Mouse (Mus musculus): Measurements from ENCODE around the gene Cntnap5a. TPM values are rescaled to one million over a fixed set of nuclear protein-coding genes. Genes with fewer than 3 reads are reported as not detected.
"Not testable (repeated sequence)": the region's sequence is repeated elsewhere in the genome, so short reads cannot be mapped to it uniquely, and the experiment has no call there.

Gene Cntnap5a
- total RNA-seq, 2 experiments from 2014 or later, result 30.6 to 31.5 TPM

DNA sequence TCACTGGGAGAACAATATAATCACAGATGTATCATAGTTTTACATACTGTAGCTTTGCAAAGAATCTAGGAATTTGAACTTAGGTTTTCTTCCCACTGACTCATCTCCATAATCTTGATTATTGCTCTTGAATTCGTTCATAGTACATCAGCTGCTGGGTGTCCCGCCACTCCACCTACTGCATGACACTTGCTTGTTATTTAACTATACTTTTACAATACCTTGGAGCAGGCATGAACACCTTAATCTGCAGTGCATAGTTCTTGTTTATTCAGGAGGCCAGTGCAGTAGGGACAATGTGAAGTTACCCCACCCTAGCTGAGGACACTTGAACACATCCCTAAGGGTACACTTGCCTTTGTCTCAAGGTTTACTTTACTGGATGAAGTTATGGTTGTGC, 352.3 kb downstream of the Cntnap5a start:
- DNase-seq (ENCODE audit: low spot score in 2 of 2), result no peak

DNA sequence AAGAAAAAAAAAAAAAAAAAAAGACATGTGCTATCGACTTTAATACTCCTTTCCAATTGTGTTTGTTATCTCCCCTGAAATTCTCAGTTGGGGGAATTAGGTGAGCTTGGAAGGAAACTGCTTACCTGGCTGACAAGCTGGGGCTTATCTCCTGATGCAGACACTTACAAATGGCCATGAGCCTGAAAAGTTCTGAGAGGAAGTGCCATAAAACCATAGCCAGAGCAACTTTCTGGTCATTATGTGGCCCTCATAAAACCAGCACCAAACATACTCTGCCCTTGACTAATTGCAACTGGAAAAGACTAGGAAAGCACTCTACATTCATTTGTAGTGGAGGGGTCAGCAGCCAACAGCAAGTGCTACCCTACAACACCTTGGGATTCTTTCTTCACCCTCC, 359.5 kb downstream of the Cntnap5a start:
- DNase-seq (ENCODE audit: low spot score in 2 of 2), result no peak

DNA sequence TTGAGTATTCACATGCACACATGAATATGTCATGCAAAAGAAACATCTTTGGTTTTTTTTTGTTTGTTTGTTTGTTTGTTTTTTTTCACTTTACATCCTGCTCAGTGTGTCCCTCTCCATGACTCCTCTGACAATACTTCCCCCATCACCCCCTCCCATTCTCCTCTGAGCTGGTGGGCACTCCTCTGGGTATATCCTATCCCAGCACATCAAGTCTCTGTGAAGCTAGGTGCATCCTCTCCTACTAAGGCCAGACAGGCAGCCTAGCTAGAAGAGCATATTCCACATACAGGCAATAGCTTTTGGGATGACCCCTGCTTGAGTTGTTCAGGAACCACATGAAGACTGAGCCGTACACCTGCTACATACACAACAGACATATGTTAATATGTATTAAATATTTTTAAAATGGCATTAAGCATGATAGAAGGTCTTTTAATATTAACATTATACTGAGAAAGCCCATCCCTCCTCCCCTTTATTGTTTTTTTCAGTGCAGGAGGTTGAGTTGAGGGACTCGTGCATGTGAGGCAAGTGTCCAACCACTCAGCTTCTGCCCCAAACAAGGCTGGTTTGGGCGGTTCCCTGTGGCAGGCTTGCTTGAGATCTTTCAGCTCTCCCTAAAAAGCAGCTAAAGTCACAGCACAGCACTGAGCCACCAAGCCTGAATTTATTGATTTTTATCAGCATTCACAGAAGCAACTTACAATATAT, 422.6 kb downstream of the Cntnap5a start:
- no peak for DNase-seq (ENCODE audit: low spot score in 2 of 2)

DNA sequence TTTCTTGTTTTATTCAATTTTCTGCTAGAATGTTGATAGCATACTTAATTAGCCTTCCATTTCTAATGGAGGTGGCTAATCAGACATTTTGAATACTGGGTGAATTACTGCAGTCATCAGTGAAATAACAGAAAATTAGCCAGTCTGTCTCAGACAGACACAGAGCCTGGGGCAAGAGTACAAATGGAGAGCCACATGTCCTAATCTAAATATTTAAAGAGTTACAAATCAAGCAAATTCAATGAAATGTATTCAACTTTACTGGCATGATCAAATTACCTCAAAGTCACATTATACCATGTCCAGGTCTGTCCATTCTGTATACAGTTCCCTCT, 423.1 kb downstream of the Cntnap5a start:
- DNase-seq (ENCODE audit: low spot score in 2 of 2), result no peak

DNA sequence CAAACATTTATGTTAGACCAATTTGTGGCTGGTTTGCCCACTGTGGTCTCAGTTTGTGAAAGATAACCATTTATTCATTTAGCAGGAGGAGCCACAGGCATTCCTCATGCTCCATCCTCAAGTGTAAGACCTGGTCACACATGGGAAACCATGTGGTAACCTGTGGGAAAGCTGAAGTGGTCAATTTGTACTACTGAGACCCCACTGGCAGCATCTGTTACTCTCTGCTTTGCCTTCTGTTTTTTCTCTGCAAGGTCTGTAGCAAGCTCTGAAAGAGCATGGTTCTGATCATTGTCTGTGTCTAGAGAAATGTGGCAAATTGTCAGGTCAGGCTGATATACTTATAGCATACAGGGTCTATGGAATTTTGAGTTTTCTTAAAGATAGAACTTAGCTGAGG, 423.8 kb downstream of the Cntnap5a start:
- DNase-seq (ENCODE audit: low spot score in 2 of 2), result no peak

DNA sequence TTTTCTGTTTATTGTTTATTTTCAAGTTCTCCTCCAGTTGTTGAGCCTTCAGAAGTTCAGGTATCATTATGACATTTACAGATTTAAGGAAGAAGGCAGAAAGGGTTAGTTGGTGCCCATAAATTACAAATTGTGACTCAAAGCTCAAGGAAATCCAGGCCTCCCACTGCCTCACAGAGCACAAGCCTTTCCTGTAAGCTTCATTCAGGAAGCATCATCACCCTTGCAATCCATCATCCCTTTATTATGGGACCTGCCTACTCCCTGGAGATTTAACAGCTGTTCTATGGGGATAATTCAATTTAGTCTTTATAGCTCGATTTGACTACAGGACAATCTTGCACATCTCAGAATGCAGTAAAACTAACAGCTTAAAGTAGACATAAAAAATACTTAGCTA, 441.2 kb downstream of the Cntnap5a start:
- DNase-seq (ENCODE audit: low spot score in 2 of 2), result no peak

DNA sequence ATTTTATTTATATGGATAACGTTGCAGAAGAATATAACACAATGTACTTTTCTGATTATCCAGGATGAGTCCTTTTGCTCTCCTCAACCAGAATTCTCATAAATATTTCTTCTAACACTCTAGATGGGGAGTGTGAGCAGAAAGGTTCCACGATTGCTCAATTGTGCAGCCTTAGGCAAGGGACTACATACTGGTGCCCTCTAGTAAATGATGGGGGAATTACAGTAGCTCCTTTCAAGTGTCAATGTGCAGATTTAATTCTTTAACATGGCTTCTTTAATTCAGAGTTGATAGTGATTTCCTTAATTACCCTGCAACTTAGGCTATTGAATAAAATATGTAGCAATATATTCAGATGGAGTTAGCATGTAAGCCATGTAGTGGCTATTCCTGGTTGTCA, 442.5 kb downstream of the Cntnap5a start:
- no peak for DNase-seq (ENCODE audit: low spot score in 2 of 2)

DNA sequence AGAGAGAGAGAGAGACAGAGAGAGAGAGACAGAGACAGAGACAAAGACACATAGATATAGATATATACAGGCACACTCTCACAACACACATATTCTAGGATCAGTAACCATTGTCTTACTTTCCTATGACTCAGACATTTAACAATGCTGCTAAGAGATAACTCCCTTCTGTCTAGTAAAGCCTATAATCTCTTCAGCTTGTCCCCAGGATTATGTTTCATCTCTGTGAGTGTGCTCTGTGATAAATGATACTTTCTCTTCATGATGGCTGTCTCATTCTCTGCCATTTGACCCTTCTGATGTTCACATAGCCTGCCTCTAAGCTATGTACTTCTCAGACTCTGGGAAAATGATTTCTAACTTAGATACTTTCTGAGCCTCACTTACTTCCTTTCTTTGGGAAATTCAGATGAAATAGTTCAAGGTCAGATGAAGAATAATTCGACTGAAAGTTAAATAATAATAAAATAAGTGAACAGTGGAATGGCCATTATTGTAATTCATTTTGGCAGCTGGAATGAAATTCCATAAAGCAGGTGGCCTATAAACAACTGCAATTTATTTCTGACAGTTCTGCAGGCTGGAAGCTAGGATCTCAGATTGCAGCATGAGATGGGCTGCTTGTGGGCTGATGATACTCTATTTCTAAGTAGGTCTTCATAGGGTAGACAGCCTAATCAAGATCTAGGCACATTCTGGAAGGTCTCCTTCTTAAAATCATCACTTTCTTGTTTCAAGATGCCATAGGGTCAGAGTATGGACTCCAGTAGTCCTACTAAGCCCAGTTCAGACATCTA, 444.1 kb downstream of the Cntnap5a start:
- DNase-seq (ENCODE audit: low spot score in 2 of 2), result no peak

DNA sequence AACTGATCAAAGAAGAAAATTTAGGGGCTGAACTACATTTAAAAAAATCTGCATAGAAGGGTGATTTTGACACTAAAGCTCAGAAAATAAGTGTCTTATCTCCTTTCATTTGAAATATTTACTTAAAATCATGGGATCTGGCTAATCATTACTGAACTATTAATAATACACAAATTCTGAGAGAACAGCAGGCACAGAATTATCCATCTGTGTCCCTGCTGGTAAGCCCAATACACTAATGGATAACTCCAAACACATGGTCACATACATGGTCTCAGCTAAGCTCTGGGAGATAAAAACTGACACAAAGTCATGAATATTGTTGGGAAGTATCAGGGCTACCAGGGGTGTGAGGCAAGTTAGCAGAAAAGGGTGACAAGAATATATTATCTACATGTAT, 447.9 kb downstream of the Cntnap5a start:
- no peak for DNase-seq (ENCODE audit: low spot score in 2 of 2)

DNA sequence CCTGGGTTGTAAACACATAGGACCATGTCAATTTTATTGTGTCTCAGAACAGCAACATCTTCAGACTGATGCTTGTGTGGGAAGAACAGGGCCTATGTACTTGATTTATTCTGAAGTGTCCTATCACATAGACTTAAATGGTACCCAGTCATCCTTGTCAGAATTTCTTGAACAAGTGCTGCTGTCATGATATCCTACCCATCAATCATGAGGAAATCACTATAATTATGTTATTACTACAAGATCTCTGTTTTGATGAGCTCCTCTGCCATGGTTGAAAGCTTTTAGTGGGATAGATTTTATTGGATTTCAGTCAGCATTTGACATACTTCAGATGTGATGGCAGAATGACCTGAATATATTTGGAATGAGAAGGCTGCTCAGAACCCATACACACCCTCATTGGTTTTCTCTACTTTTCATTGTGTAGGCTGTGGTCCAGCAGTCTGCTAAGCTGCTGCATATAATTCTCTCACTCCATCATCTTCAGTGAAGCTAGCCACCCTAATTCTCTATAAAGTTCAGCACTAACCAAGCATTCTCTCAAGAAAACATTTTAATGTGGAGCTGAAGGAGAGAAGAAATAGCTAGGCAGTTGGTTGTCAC, 465.3 kb downstream of the Cntnap5a start:
- no peak for DNase-seq (ENCODE audit: low spot score in 2 of 2)

DNA sequence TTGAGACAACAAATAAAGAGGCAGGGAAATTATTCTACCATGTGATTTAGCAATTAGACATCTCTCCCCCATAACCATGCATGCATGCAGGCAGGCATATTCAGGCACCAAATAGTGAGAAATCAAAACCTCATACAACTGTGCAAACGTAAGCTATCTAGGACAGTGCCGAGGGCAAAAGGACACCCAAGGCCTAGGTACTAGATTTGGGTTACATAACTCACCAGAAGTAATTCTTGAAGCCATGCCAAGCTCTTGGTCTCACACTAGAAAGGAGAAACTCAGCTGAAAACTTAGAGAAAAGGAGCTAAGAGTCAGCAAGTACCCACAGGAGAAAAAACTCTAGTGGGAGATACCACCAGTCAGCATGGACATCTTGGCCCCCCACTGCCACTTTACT, 499.9 kb downstream of the Cntnap5a start:
- no peak for DNase-seq (ENCODE audit: low spot score in 2 of 2)

DNA sequence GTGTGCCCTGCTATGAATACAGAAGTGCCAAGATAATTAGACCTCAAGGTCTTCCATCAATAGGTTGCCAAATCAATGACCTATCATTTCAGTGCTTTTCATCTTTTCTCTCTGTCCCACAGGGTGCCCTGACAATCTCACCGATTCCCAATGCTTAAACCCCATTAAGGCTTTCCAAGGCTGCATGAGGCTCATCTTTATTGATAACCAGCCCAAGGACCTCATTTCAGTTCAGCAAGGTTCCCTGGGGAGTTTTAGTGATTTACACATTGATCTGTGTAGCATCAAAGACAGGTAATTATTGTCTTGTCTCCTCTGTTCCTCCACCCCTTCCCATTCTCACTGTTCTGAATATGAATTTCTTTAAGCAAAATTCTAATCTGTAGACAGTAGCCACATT, 503.6 kb downstream of the Cntnap5a start:
- not testable (repeated sequence) for DNase-seq (ENCODE audit: low spot score in 2 of 2)

DNA sequence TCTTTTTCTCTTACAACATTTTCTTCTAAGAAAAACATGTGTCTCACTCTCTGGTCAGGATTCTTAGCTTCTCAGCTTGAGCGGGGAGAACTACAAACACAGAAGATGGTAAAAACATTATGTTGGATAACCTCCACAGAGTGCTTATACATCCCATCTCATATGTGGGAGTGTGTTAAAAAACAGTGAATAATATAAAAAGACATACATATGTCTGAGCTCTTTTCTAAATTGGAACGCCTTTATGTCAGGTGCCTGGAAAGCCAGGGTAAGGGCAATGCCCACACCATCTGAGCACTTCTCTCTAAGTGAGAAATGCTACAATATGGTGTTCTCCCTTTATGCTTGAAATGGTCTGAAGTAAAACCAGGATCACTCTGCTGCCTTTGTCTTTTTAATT, 507.7 kb downstream of the Cntnap5a start:
- peak in 1 of 2 experiments; percentile 10 for DNase-seq (ENCODE audit: low spot score in 2 of 2)

DNA sequence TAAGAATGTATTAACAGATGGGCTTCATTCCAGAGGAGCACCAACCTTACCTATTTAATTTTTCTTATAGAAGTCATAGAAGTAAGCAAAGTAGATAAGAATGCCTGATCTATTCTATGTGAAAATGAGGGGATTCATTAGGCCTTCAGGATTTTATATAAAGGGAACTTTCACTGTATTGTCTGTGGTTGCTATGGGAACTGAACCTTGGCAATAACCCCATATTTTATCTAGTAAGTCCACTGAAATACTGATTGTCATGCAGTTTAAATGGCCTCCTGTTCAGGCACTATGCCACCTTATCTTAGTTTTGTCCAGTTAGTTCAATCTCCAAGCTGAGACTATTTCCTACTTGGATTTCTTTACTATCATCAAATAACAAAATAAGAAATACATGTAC, 532.3 kb downstream of the Cntnap5a start:
- no peak for DNase-seq (ENCODE audit: low spot score in 2 of 2)

DNA sequence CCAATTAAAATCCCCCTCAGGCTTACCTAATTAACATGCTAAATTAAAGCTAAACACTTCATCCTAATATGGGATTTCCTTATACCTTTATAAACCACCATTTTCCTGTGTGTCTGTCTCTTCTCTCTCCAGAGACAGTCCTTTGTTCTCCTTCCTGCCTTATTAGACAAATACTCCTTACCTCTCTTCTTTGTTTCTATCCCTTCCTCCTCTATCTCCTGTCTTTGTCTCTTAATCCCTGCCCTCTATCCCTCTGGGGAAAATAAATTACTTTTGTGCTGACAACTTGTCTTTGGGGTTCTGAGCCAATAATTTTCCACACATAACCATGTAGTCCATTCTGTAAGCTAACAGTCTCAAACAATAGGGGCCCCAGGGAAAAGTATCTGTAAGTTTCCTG, 556.0 kb downstream of the Cntnap5a start:
- no peak for DNase-seq (ENCODE audit: low spot score in 2 of 2)

DNA sequence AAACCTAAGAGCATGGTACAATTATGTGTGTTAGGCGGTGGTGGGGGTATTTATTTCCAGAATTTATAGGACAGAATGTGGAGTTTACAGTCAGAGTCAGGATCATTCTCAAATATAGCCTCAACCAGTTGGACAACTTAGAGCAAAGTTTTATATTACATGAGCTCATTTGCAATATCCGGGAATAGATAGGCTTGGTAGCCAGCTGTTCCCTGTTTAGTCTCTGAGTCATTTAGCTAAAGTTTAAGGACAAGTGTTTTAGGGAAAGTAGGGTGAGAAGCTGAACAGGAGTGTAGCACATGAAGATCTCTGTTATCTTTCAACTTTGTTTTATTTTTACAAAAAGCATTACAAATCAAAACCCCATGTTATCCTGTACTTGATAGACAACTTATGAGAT, 559.3 kb downstream of the Cntnap5a start:
- peak; percentile 3 to 23 for DNase-seq (ENCODE audit: low spot score in 2 of 2)

DNA sequence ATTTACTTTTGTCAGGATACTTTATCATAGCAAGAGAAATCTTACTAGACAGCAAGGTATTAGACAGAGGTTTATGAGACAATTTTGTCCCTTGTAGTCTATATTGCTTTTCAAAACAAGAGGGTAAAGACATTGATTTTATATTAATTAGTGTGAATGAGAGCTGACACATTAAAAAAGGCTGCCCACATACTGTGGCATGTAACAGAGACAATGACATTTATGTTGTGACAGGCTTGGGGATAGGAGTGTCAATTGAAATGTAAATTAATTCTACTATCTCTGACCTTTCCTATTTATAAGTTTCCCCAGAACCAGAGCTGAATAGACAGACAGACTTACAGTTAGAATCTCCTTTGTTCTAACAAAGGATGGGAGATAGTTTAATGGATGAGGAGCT, 596.6 kb downstream of the Cntnap5a start:
- DNase-seq (ENCODE audit: low spot score in 2 of 2), result no peak

DNA sequence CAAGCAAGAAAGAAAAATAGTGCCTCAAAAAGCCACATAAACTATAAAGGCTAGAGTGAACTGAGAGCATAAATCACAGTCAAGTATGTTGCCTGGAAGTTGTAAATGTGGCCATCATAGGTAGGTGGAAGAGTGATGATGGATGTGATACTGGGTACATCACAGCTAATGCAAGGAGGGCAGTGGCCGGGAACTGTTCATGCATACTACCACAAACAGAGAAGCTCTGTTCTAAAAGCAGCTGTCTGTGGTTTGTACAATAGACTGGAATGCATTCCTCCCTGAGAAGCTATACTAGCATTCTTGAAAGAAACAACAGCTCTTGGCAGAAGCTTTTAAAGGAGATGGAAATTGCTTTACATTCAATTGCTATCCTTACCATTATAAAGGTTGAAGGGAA, 599.4 kb downstream of the Cntnap5a start:
- DNase-seq (ENCODE audit: low spot score in 2 of 2), result no peak

DNA sequence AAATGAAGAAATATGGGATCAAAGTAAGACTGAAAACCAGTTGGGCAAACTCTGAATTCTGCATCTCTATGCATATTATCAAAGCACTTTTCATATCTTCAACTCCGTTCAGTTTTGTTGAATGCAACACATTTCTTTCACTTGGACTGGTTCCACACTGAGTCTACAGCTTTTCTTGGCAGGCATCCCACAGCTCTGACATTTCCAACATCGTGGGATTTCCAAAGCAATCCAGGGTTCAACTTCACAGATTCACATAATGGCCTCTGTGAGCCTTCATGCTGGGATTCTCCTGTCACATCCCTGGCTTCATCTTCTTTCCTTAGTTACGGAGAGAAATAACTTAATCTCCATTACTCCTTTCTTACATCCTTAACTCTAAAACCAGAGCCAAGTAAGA, 622.0 kb downstream of the Cntnap5a start:
- peak; percentile 10 to 35 for DNase-seq (ENCODE audit: low spot score in 2 of 2)

DNA sequence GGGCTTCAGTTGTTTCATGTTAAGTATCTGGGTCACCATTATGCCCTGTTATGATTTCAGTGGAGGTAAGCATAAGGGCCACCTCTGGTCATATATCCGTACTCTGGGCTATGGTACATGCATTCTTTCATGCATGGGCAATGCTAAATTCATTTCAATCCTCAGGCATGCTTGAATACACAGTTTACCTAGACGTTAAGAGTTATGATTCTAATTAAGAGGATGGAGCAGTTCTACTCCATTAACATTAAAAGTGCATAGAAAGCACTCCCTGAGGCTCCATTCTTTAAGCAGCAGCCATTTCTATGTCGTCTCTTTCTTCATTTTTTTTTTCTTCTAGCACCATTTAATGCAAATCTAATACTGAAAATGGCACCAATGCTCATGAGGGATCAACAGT, 627.0 kb downstream of the Cntnap5a start:
- no peak for DNase-seq (ENCODE audit: low spot score in 2 of 2)

DNA sequence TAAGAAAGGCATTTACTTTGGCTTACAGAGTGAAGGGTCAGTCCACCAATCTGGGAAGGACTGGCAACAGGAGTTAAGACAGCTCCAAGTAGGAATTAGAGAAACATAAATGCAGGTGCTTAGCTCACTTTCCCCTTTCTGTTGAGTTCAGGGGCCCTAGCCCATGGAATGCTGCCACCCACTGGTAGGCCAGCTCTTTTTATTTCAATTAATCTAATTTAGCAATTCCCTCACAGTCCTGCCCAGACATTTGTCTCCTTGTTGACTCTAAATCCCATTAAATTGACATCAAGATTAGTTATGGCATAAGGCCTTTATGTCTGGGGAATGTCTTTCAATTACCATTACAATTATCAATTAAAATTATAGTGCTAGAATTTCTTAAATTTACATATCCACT, 628.7 kb downstream of the Cntnap5a start:
- peak; percentile 6 to 22 for DNase-seq (ENCODE audit: low spot score in 2 of 2)

DNA sequence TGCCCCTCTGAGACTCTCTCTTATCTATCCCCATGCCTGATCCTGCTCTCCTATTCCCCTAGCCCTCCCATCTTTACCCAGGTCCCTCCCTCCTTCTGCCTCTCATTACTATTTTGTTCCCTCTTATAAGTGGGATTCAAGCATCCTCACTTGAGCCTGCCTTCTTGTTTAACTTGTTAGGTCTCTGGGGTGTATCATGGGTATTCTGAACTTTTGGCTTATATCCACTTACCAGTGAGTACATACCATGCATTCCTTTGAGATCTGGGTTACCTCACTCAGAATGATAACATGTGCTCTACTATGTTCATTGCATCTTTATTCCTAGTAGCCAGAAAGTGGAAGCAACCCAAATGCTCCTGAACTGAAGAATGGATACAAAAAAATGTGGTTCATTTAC, 639.9 kb downstream of the Cntnap5a start:
- no peak for DNase-seq (ENCODE audit: low spot score in 2 of 2)

DNA sequence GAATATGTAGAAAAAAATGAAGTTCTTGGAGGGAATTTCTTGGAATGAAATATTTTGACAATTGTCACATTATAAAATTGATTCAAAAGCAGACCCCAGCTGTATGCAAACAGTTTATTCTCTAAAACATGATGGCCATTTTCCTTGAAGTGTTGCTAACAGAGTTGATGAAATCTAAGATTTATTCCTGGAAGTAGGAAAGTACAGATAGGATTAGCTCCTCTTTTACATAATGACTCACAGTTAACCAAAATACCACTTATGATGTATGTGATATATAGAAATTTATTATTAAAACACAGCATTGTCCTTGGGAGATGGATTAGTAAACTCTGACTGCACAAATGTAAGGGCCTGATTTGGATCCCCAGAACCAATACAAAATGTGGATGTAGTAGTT, 669.1 kb downstream of the Cntnap5a start:
- DNase-seq (ENCODE audit: low spot score in 2 of 2), result no peak

Data from left cerebral cortex, adult 18-20 months (tissue).